Mouse (Mus musculus): ENCODE results near the gene Usp36.

Usp36 gene

DNA sequence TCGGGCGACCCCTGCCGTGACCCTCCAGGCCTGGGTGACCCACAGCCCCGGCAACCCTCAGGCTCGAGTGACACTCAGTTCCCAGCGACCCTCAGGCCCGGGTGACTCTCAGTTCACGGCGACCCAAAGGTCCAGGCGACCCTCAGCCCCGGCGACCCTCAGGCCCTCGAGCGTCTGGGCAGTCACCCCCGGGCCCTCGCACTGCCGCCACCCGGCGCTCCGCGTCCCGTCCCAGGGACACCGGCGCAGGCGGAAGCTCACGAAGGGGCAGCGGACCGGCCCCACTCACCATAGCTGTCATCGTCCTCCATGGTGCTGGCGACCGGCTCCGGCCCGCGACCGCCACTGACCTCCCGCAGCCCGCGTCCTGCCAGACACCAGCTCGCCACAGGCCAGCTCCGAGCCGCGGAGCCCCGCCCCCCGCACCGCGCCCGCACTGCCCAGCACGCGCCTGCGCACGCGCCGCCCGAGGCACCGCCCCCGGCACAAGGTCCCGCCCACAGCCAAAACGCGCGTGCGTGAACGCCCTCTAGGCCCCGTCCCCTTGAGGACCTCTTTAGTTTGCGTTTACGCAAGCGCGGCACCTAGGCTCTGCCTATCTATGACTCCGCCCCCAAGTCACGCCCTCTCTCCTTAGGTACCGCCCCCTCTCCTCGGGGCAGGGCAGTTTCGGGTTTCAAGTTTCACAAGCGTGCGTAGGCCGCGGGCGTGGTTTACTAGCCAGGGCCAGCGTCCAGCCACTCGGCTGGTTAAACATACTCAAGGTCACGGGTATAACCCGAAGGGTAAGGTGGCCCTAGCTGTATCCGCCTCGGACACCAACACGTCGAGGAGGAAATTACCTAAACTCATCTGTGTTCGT, 41.7 kb downstream of the Usp36 start, which contains the start of gene Cyth1:
Gene Cyth1 (minus strand): TSS at position 443 of the 862 bp plus-strand sequence.
- DNase-seq (ENCODE audit: low read depth, low spot score) = peak; percentile 97

DNA sequence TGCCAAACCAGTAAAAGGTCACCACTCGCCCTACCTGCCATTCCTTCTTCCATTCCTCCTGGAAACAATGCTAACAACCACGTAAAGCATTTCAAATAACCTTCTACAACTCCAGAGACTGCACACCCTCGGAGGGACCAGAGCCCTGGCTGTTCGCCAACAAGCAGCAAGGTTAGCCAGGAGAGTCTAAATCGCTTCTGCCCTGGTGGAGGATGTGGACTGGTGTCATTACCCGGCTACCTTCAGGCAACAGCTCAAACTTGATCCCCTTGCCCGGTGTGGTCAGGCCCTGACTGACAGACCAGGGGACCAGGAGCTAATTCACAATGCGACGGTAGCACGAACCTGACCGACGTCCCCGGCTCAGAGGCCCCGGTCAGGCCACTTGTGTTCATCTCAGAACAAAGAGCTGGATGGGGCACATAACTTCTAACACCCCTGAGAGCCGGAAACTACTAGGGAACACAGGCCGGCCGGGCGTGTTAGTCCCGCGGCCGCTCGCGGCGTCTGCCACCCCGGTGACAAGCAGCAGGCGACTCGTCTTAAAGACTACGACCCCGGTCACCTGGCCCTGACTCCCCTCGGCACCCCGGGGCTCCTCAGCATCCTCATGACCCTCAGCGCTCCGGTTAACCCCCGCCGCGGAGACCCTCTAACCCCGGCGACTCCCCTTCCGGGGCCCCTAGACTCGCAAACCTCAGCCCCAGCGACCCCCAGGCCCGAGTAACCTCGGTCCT, 42.5 kb downstream of the Usp36 start:
- DNase-seq (ENCODE audit: low read depth, low spot score) = no peak

DNA sequence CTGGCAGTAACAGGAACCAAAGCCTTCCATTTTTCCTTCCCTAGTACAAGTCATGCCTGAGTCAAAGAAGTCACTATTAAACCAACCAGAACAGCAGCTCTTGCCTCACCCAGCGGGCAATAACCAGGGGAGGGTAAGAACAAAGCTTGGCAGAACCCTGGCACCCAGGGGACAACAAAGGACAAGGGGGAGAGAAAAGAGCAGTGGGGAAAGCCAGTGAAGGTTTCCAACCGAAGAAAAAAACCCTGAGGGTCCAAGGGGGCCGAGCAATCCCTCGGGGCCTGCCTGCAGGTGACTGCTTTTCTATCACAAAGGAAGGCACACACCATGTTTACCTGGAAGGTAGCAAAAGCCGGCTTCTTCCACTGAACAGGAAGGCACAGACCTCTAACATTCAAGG, 43.3 kb downstream of the Usp36 start:
- no peak for DNase-seq (ENCODE audit: low read depth, low spot score)

DNA sequence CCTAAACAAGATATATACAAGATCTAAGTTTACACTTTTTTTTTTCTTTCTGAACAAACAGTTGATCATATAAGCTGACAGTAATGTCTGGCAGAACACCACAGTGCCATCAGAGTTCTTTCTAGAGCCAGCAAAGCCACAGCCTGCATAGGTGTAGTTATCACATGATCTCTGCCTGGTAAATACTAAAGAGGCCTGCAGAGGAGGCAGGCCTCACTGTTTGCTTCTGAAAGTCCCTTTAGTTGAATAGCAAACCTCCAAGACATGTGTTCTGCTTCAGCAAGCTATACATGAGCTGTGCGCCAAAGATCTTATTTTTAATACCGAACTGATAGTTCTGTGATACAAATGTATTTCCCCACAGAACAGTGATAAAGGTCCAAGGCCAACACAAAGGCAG, 44.9 kb downstream of the Usp36 start:
- no peak for DNase-seq (ENCODE audit: low read depth, low spot score)

DNA sequence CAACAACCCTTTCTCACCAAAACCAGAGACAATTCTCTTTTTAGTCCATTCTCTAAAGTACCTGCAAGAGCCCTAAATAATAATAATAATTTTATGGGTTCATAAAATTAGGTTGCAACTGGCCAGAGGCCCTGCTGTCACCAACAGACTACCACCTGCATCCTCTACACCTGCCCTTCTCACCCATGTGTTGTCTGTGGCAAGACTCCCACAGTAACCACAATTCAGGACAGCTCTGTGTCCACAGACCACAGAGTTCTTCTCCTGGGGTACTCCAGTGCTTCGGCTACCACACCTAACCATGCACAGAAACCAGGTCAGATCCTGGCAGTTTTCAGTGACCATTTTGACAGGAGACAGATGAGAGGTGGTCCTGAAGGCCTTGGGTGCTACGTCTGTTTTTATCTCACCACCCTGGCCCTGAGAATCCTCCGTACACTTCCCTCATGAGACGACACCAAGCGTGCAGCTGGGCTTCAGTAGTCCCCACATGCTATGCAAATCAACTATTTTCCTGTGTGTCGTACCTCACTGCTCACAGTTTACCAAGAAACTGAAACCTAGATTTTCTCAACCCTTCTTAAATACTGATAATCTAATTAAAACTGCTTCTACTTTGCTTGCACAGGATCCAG, 46.3 kb downstream of the Usp36 start:
- DNase-seq (ENCODE audit: low read depth, low spot score) = no peak

DNA sequence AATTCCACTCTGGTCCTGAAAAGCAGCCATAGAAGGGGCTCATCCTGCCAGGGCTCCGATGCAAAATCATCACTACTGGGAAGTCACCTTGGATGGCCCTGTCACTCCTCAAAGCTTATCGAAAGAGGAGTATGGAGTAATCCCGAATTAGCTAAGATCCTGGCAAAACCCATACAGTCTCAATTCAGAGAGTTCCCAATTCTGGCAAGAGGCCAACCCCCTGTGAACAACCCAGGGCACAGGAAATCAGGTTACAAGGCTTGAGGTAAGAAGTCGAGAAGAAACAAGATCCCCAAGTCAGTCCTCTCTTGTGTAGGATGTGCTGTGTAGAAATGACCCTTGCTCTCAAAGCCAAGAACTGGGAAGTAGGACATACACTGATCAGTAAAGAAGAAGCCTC, 47.5 kb downstream of the Usp36 start:
- no peak for DNase-seq (ENCODE audit: low read depth, low spot score)

DNA sequence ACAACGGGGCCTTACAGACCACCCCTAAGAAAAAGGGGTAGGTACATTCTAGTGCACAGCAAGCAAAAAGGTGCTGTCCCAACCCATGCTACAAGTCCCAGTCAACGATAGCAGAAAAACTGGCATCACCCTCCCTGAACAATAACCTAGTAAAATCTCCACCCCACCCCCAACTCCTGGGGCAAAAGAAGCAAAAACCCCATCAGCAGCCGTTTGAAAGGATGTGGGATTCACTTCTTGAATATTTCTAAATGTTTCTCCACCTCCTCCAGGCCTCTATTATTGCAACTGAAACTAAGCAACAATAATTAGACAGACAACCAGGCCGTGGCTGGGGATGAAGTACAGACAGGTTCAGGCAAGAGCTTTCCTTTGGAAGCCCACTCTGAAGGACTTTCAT, 49.7 kb downstream of the Usp36 start:
- DNase-seq (ENCODE audit: low read depth, low spot score) = no peak

DNA sequence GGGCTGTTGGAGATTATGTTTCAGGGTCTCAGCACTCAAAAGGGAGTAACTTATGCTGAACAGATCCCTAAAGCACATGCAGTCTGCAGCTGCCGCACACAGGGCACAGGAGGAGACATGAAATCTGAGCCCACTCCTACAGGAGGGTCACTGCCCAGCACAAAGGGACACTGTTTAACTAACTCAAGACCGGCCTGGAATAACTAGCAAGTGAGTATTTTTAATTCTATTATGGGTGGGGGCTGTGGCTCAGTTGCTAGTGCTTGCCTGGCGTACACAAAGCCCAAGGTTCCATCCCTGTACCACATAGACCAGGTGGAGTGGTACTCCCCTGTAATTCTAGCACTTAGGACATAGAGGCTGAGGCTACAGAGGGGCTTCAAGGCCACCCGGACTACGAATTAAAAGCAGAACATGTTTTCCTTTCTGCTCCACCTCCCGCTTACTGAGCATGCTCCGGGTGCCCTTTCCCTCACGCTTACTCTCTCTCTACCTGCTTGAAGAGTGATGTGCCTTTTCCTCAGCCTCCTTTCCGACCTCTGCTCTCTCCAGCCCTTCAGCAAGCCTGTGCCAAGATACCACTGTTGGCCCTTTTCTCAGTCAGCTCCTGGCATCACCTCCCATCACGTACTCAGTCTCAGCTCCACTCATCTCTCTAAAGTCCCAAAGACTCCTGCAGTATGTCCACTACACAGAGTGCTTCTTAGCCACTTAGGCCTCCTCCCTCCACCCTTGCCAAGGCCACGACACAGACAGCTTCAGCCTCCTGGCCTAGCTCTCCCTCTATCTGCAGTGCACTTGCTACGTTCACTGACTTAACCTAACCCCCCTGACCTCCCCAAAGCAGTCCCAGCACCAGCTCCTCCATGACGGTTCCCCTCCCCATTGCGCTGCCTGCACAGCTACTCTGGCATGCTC, 50.5 kb downstream of the Usp36 start:
- DNase-seq (ENCODE audit: low read depth, low spot score) = no peak

DNA sequence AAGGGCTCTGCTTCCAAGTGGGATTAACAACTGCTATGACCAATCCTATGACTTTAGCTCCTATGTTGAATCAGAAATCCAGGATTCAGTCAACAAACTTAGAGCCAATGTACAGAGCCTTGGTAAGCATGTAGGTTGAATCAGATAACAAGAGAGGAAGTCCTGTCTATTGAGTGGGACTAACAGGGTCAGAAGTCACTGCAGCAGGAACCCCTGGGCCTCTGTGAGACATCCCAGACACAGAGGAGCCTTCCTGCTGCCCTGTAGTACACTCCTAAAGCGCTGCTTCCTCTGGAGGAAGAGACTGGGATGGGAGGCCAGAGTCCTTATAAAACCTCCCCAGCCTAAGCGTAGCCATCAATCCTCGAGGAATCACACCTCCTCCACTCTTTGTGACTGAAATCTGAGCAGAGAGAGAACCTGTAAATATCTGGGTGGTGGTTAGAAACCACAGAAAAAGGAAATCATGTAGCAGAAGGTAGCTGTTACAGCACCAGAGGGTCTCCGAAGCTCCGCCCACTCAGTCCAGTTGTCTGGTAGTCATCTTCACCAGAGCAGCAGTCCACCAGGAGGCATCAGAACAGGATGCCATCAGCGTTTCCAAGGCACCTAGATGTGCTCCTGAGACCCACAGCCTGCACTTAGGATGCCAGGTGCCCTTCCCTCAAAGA, 53.4 kb downstream of the Usp36 start:
- DNase-seq (ENCODE audit: low read depth, low spot score) = no peak

DNA sequence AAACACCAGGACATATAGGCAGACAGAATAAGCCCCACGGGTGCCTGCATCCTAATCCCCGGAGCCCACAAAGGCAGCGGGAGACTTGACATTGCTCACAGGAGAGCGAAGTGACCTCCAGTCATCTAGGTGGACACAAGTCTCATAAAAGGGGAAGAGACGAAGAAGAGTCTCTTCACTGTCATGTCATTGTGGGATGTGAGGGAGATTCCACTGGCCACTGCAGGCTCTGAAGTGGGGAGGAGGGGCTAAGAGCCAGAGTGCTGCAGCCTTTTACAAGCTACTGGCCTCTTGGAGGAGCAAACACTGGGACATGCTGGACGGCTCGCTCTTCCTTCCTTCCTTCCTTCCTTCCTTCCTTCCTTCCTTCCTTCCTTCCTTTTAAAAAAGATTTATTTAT, 55.1 kb downstream of the Usp36 start:
- no peak for DNase-seq (ENCODE audit: low read depth, low spot score)

DNA sequence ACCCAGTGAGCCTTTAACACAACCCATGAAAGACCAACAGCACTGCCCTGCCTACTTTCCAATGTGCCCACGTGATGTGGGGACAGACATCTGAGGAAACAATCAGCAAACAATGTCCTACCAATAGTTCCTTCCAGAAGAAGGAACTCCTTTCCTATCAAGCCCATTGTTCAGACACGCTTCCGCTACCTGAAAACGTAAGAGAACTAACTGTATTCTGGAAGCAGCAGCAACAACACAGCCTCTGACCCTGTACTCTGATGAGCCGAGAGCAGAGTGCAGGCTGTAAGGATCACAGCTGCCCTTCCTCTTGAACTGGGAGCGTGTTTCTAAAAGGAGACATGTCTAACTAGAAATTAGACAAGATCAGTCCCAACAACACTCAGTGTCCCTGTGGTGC, 55.5 kb downstream of the Usp36 start:
- DNase-seq (ENCODE audit: low read depth, low spot score) = no peak

DNA sequence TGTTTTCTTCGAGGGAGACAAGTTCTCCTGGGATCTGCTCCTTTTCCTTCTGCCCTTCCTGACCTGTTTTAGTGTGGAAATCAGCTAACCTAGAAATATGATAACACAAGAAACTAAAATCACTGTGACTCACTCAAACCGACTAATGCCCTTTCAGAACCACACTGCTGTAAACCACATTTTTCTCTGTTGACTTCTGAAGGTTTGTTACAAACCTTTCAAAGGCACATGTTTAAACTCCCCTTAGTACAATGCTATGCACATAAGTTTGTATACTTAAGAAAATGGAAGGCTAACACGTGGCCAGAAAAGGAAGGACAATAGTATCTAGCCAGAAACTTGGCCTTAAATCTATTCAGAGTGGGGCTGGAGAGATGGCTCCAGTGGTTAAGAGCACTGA, 56.1 kb downstream of the Usp36 start:
- DNase-seq (ENCODE audit: low read depth, low spot score) = no peak

DNA sequence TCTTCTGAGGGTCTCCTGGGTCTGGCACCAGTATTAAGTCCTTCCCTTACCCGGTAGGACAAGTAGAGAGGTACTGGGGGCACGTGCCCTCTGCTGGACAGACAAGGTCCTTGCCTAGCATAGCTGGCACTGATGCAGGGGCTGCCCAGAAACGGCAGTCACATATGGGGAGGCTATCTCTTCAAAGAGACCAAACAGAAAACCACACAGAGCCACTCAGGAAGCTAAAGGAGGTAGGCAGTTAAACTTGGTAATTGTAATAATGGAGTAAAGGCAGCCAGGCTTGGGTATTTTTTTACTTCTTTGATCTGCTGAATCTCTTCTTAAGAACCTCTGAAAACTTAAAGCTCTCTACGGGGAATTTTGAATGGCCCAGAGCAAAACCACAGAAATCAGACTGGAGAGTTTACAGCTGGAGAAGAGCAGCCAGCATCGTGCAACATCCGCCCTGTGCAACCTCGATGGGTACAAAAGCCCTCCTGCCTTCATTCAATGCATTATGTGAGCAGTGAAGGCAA, 57.7 kb downstream of the Usp36 start:
- DNase-seq (ENCODE audit: low read depth, low spot score) = no peak

DNA sequence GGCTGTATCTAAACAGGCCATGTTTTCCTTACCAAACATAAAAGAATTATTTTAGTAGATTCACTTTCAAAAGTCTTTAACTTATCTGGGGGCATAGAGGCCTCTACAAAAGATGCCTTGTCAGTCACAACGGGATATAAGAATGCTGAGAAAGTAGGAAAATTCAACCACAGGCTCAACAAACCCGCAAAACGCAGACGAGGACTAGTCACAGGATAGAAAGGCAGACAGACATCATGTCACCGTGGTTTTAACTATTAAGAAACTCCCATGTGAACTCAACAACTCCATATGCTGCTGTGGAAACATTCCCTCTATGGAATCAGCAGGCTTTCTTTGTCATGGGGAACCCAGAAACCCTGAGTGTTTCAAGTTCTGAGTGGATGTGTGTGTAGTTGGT, 60.1 kb downstream of the Usp36 start:
- no peak for DNase-seq (ENCODE audit: low read depth, low spot score)

DNA sequence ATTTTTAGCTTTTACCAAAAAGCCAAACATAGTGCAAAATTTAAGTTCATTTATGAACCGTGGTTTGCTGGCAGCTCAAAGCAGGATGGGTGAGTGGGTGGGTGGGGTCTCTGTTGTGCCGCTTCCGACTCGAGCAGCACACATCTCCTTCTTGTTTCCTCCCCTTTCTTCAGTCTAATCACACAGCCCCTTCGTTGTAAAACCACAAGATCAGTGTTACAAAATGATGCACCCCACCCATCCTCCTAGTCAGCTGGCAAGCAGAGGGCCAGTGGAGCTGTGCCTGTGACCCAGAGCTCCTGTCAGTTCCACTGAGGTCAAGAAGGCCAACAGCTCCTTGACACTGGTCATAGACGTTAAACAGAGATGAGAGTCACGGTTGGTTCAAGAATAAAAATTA, 62.4 kb downstream of the Usp36 start:
- DNase-seq (ENCODE audit: low read depth, low spot score) = no peak

DNA sequence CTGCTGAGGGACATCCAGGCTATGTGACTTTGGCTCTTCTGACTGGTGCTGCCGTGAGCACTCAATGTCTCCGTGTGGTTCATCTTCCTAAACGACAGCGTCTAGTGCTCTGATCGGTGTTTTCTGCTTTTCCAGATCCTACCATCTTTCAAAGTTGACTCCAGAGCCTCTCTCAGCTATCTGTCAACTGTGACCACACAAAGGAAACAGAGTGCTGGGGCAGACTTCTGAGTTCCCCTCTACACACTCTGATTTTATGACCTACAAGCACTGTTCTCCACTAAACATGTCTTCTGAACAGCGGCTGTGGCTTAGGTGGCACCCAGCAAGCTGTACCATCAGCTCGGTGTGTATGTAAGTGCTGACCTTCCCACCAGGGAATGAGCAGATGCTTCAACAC, 63.2 kb downstream of the Usp36 start:
- DNase-seq (ENCODE audit: low read depth, low spot score) = no peak

DNA sequence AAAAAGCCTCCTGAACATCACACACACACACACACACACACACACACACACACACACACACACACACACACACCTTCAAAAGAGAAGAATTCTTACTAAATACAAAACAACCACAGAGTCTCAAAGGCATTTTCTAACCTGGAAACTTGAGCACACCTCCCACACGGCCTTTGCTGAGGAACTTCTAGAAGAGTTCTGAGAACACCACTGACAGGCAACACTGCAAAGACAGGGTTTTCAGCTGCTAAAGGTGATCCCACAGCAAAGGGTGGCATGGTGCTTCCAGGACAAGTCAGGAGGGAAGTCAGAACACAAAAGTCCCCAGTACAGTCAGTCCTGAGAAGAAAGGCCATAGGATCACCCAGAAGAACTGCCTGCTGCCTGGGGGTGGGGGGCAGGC, 64.2 kb downstream of the Usp36 start:
- DNase-seq (ENCODE audit: low read depth, low spot score) = no peak

DNA sequence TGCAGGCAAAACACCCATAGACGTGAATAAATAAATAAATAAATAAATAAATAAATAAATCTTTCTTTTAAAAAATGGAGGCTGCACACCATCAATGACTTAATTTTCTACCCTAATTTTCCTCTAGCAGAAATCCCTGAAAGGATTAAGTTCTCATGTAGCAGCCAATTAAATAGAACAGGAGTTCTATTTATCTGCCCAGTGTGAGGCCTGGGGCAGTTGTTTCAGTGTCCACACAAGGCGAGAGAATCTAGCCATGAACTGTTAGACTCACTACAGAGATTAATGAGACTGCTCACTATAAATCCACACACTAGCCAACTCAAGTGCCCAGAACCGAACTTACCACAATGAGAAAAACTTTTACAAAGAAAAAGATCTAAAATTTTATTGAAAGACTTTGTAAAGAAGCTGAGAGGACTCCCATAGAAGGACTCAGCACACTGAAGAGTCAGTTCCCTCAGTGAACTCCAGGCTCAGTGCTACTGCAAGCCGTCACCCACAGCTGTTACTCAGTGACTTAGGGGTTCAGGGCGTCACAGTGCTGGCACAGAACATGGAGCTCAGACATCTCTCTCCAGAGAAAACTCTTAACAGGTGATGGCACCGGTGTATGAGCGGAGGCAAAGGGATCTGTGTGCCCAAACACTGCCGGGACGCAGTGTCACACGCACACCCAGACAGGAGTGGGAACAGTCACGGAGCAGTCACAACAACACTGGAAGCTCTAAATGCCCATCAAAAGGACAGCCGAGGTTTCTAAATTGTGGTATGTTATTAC, 64.8 kb downstream of the Usp36 start:
- no peak for DNase-seq (ENCODE audit: low read depth, low spot score)

DNA sequence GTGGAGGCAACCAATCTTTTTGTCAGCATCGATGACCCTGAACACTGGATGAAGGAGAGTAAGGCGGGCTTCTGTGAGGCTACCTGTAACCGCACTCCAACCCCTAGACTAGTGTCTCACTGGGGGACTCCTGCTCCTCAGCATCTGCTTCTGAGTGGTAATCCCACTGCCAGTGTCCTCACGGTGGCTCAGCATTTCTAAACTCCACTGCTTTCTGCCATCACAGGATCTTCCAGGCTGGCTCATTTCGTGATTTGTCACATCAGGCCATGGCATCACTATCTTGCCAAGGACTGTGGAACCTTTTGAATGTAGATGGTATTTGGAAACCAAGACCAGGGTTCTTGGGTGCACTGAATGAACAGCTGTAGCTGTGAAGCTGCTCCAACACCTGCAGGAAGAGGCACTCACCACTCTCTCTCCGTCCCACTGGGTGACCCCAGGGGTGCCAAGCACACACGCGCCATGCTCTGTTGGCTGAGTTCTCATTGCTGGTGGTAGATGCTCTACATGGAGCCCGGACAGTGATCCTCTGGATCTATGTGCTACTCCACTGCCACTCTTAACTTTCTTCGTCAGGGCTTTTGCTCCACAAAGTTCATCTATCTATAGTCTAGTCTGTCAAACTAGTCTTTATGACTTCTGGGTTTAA, 66.5 kb downstream of the Usp36 start:
- DNase-seq (ENCODE audit: low read depth, low spot score) = no peak

Measured in c-Kit-negative CD71-positive TER-119-positive erythroid progenitor cells, embryonic 14.5 days (primary cell).